Mouse (Mus musculus) liver, embryonic 11.5 days (tissue): ENCODE data around the gene Adgrv1. TPM values are rescaled to one million over a fixed set of nuclear protein-coding genes. Genes with fewer than 3 reads are reported as not detected.

Experiments used
- microRNA-seq: library from miRNA; unstranded; fragments of <30 nt; microRNA quantifications from one replicate; pipeline ENCODE4, GENCODE M21; 2017; ENCODE audit warnings: borderline number of aligned reads
- polyA plus RNA-seq: library from polyadenylated mRNA; unstranded; fragments of >200 nt; fragmentation: Nextera tagmentation; extraction: Ambion mirVana; gene quantifications from 2 replicates; pipeline ENCODE4 v1.2.1, GENCODE M21; 2014

The Adgrv1 gene
- polyA plus RNA-seq, 1 experiment from 2014 or later, result 0.58 TPM

Small RNA genes lying within 50 kb of the gene (microRNA-seq; reads per million reads assigned to microRNA genes)
- gene Gm25241, result not detected

Other genes with a start within 250 kb of the Adgrv1 start
- gene Lysmd3, start 24.5 kb upstream of the Adgrv1 start, polyA plus RNA-seq, result 22.4 and 29.3 TPM in 2 replicates
- gene Polr3g, start 77.9 kb upstream of the Adgrv1 start, polyA plus RNA-seq, result 22.9 and 26.3 TPM in 2 replicates
- gene Mblac2, start 78.2 kb upstream of the Adgrv1 start, polyA plus RNA-seq, result 3.7 and 5.2 TPM in 2 replicates
- 247 and 270 TPM in 2 replicates for gene Cetn3, start 149.9 kb upstream of the Adgrv1 start, polyA plus RNA-seq